Mouse (Mus musculus) spleen, adult 2 months (tissue): ENCODE results near the gene Ebi3.

ENCODE experiments used
- CTCF ChIP-seq: fragments of 200-500 bp; IDR thresholded peaks from 2 replicates; pipeline ENCODE4 v1.5.1; 2011; ENCODE audit warnings: mild to moderate bottlenecking, inconsistent platforms; ENCODE audit not compliant: insufficient read depth, insufficient read length, insufficient replicate concordance; ENCODE audit errors: extremely low read depth
- POLR2A ChIP-seq: fragments of 200-500 bp; IDR thresholded peaks from 2 replicates; pipeline ENCODE4 v1.6.1; 2011; ENCODE audit warnings: low read depth, low read length, inconsistent platforms

- TF ChIP-seq POLR2A (no peak), CTCF (no peak)
Observed at GRCm38 (mm10) chr17:55963171-55963570, 10.7 kb downstream of the Ebi3 start.
